Mouse (Mus musculus): ENCODE measurements around the gene Trpm2. TPM values are rescaled to one million over a fixed set of nuclear protein-coding genes. Genes with fewer than 3 reads are reported as not detected.

The Trpm2 gene
- polyA plus RNA-seq, 1 experiment from 2014 or later: 2.2 TPM

DNA sequence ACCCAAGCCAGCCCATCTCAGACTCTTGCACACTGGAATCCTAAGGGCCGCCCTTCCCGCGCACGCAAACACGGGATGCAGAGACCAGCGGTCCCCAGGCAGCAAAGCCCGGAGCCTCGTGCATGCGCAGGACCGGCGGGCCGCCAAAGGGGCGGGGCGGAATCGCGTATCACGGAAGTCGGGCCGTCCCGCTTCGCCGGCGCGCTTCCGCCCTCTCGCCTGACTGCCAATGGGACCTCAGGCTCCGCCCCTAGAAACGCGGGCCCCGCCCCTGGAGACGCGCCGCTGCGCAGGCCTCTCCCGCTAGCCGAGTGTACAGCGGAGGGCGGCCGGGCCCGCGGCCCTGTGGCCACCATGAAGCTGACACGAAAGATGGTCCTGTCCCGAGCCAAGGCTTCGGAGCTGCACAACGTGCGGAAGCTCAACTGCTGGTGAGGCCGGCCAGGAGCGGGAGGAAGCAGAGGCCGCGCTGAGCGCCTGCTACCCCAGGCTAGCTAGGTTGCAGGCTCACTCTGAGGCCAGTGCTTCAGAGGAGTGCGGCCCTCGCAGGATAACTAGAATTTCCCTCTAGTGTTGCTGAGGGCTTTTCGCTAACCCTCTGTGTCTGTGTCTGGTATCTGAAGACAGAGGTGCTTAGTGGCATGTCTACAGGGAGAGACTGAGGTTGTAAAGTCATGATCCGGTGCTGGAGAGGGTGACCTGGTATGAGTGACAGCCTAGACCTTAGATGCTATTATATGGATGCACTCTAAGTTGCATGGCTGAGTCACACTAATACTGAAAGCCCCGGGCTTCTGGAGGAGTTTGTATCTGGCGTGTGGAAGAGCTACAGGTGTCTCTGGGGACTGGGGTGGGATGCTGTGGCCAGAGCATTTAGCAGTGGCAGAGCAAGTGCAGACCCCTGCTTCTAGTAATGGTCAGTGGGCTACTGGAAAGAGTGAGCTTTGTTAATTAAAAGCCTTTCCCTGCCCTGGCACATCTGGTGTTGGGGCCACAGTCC lies 8.3 kb upstream of the Trpm2 start, which contains the start of gene 1810043G02Rik:
Gene 1810043G02Rik (plus strand): TSS at position 174 of the 1,000 bp plus-strand sequence.
- Histone ChIP-seq H3K36me3 (replicated peaks) (no peaks in the 10 kb centered on the region), H3K9me3 (replicated peaks) (no peaks in the 10 kb centered on the region), H3K27me3 (no peaks in the 10 kb centered on the region; the same call in 1 of the 2 replicates), H3K4me1 (replicated peaks) (peaks cover 15% of the 10 kb centered on the region), H3K9ac (peak within 1 kb of the TSS; percentile 71), H3K27ac (replicated peaks) (no peak within 1 kb of the TSS; the same call in 1 of the 2 replicates), H3K4me2 (peak within 1 kb of the TSS; percentile 92), H3K4me3 (replicated peaks) (peak within 1 kb of the TSS; percentile 66)
- ATAC-seq (ENCODE audit: insufficient read depth): peak; percentile 96
- 2% methylated on average over 57 of the region's 57 CpGs for WGBS (ENCODE audit: insufficient replicate concordance)

DNA sequence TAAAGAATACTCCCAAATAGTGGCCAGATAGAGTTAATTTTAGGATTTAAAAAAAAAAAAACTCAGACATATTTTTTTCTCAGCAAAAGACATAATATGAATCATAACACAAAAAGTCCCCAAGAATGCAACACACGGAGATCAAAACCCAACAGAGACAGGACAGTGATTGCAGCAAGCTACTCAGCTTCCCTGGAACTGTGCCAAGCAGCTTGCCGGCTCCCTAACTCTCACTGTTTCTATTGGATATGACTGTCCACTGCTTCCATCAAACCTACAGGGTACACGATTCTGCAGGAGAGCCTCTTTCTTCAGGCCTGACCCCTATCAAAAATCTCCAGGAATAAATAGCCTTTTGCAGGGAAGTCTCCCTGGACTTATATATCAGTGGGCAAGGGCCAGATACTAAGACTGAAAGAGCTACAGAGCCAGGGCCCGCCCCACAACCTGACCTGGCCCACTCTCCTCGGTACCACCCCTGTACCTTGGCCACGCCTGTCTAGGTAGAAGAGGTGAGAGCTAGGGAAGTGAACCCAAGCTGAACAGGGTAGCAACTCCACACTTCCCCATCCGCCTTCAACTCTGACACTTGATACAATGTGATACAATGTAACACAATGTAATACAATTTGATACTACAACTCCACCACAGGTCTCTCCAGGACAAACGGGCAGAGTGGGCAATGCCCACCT lies 6.2 kb upstream of the Trpm2 start:
- H3K9me3 ChIP-seq (replicated peaks): no peaks in the 10 kb centered on the region
- no peaks in the 10 kb centered on the region for H3K36me3 ChIP-seq (replicated peaks)
- no peak overlapping the region for H3K4me2 ChIP-seq
- ATAC-seq (ENCODE audit: insufficient read depth): no peak
- H3K9ac ChIP-seq: no peak overlapping the region
- H3K4me3 ChIP-seq (replicated peaks): no peak overlapping the region
- no peak overlapping the region for H3K27ac ChIP-seq (replicated peaks)
- H3K4me1 ChIP-seq (replicated peaks): peaks cover 15% of the 10 kb centered on the region
- H3K27me3 ChIP-seq: no peaks in the 10 kb centered on the region; the same call in 1 of the 2 replicates
- 48% methylated on average over 8 of the region's 8 CpGs for WGBS (ENCODE audit: insufficient replicate concordance)

DNA sequence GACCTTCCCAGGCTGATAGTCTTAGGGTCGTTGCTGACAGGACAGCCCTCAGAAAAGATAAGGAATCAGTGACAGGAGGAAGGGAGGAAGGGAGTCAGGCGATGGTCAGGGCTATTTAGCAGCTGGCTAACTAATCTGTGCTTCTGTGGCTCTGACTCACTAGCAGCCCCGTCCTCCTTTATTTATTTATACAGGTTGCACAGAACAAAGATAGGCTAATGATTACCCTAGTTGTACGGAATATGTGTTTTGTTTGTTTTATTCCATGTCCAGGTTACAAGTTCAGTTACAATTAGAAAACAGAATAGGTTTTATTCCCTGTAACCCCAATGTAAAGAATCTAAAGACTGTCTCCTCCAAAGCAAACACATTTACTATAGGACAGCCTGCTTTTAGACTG lies 5.3 kb upstream of the Trpm2 start:
- Histone ChIP-seq H3K4me3 (replicated peaks) (no peak overlapping the region), H3K27ac (replicated peaks) (no peak overlapping the region), H3K4me1 (replicated peaks) (peaks cover 15% of the 10 kb centered on the region), H3K9me3 (replicated peaks) (no peaks in the 10 kb centered on the region), H3K36me3 (replicated peaks) (no peaks in the 10 kb centered on the region), H3K9ac (no peak overlapping the region), H3K27me3 (peaks cover 7% of the 10 kb centered on the region), H3K4me2 (no peak overlapping the region)
- ATAC-seq (ENCODE audit: insufficient read depth): no peak
- 12% methylated on average over 4 of the region's 4 CpGs for WGBS (ENCODE audit: insufficient replicate concordance)

DNA sequence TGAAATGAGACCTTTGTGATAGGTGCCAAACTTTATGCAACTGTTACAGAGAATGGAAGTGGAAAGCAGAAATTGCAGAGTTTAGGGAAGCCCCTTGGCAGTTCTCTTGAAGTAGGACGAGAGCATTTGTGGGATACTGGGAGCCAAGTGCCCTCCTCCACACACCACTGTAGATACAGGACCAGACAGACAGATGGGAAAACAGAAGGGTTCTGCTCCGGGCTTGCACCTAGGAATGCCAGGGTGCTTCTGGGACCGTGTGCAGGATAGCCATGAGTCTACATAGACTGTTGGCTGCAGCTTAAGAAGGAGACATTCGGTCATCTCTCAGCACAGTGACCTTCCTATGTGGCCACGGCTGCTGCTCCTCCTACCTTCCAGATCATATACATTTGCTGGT lies 4.4 kb upstream of the Trpm2 start:
- Histone ChIP-seq H3K27me3 (peaks cover 15% of the 10 kb centered on the region), H3K9ac (no peak overlapping the region), H3K36me3 (replicated peaks) (no peaks in the 10 kb centered on the region), H3K9me3 (replicated peaks) (no peaks in the 10 kb centered on the region), H3K4me3 (replicated peaks) (no peak overlapping the region), H3K27ac (replicated peaks) (no peak overlapping the region), H3K4me1 (replicated peaks) (peaks cover 18% of the 10 kb centered on the region), H3K4me2 (no peak overlapping the region)
- ATAC-seq (ENCODE audit: insufficient read depth): no peak
- WGBS (ENCODE audit: insufficient replicate concordance): 51% methylated on average over 5 of the region's 5 CpGs

DNA sequence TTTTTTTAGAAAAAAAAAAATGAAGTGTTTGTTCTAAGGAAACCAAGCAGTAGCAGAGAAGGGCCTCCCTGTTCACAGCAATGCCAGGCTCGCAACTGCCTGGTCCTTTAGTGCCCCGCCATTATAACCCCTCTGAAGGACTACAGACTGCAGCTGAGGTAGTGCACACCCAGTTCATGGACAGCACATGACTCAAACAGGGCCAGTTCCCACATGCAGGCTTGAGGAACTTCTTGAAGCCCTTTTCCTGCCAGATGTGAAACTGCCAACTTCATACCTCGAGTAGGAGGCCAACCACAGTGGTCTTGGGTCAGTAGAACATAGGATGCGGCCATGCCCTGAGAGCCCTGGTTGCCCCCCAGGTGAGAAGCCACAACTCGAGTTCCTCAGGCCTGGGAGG lies 4.0 kb upstream of the Trpm2 start:
- Histone ChIP-seq H3K36me3 (replicated peaks) (no peaks in the 10 kb centered on the region), H3K4me1 (replicated peaks) (peaks cover 22% of the 10 kb centered on the region), H3K27ac (replicated peaks) (no peak overlapping the region), H3K4me2 (no peak overlapping the region), H3K9me3 (replicated peaks) (no peaks in the 10 kb centered on the region), H3K4me3 (replicated peaks) (no peak overlapping the region), H3K27me3 (peaks cover 20% of the 10 kb centered on the region), H3K9ac (no peak overlapping the region)
- 39% methylated on average over 5 of the region's 5 CpGs for WGBS (ENCODE audit: insufficient replicate concordance)
- no peak for ATAC-seq (ENCODE audit: insufficient read depth)

DNA sequence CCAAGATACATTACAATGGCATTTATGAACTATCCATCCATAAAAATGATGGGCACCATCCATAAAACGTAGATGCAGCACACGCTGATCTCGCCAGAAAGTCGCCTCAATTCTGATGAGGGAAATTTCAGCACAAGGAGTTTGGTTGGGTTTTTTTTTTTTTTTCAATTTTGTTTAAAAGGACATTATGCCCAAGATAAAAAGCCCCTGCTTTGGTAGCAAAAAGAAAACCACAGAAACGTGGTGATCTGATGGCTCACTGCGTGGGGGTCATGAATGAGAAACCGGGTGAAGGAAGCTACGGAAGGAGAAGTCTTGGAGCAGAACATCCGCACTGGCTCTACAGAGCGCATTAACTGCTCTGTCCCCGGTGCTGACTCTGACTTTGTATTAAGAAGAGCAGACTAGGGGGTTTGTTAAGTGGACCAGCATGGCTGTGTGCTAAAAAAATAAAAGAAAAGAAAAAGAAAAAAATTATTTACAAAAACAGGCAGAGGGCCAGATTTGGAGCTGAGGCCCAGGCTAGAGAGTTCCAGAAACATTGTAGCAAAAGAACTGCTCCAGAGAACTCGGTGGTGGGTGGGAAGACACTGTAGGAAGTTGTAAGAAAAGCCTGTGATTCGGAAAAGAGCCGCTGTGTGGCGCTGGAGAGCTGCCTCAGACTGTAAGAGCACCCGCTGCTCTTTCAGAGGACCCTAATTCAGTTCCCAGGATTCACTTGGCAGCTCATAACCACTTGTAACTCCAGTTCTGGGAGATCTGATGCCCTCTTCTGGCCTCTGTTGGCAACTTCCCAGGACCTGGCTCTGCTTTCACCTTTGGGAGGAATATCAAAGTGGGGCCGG lies 1.6 kb upstream of the Trpm2 start:
- Histone ChIP-seq H3K36me3 (replicated peaks) (no peaks in the 10 kb centered on the region), H3K4me3 (replicated peaks) (no peak overlapping the region), H3K4me2 (no peak overlapping the region), H3K27me3 (peaks cover 38% of the 10 kb centered on the region), H3K9ac (no peak overlapping the region), H3K4me1 (replicated peaks) (peaks cover 7% of the 10 kb centered on the region; the same call in 1 of the 2 replicates), H3K27ac (replicated peaks) (no peak overlapping the region), H3K9me3 (replicated peaks) (no peaks in the 10 kb centered on the region)
- ATAC-seq (ENCODE audit: insufficient read depth): no peak
- 42% methylated on average over 17 of the region's 17 CpGs for WGBS (ENCODE audit: insufficient replicate concordance)

DNA sequence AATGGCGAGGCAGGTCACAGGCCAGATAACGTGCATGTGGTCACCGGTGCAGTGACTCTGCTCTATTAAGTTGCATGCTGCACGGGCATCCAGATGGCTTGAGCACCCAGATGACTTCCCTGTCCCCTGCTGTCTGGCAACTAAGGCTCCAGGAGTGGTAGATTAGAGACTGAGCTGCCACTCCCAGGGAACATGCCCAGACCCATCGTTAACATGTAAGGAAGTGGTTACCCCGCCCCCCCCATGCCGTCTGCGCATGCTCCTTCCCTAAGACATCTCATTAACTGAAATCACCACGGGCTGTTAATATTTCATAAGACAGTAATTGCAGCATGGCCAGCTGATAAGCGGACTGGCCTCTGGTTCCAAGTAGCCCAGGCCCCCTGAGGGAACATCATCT lies 828 bp upstream of the Trpm2 start:
- H3K4me3 ChIP-seq (replicated peaks): no peak overlapping the region
- H3K4me2 ChIP-seq: no peak overlapping the region
- no peaks in the 10 kb centered on the region for H3K9me3 ChIP-seq (replicated peaks)
- H3K4me1 ChIP-seq (replicated peaks): peaks cover 7% of the 10 kb centered on the region; the same call in 1 of the 2 replicates
- no peak overlapping the region for H3K27ac ChIP-seq (replicated peaks)
- no peaks in the 10 kb centered on the region for H3K36me3 ChIP-seq (replicated peaks)
- H3K27me3 ChIP-seq: peaks cover 41% of the 10 kb centered on the region
- no peak for ATAC-seq (ENCODE audit: insufficient read depth)
- no peak overlapping the region for H3K9ac ChIP-seq
- 21% methylated on average over 10 of the region's 10 CpGs for WGBS (ENCODE audit: insufficient replicate concordance)

DNA sequence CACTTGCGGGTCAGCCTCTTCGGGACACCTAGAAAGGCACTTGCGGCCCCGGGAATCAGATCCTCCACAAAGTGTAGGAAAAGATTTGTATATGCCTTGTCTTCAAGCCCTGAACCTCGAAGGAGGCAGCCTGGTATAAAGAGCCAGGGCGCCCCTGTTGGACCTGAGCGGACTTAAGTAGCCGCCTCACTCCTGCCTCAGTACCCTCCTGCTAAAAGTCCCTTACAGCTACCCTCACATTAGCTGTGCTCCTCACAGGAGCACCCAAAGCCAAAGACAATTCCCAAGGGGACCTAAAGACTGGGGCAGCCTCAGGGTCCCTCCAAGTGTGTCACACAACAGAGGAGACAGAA lies 414 bp downstream of the Trpm2 start:
- no peak for ATAC-seq (ENCODE audit: insufficient read depth)
- H3K27ac ChIP-seq (replicated peaks): no peak overlapping the region
- peaks cover 7% of the 10 kb centered on the region; the same call in 1 of the 2 replicates for H3K4me1 ChIP-seq (replicated peaks)
- 11% methylated on average over 8 of the region's 8 CpGs for WGBS (ENCODE audit: insufficient replicate concordance)
- H3K4me3 ChIP-seq (replicated peaks): peak overlapping the region; percentile 12; the same call in 1 of the 2 replicates
- H3K36me3 ChIP-seq (replicated peaks): no peaks in the 10 kb centered on the region
- H3K9ac ChIP-seq: no peak overlapping the region
- H3K27me3 ChIP-seq: peaks cover 41% of the 10 kb centered on the region
- H3K4me2 ChIP-seq: peak overlapping the region; percentile 41
- no peaks in the 10 kb centered on the region for H3K9me3 ChIP-seq (replicated peaks)

DNA sequence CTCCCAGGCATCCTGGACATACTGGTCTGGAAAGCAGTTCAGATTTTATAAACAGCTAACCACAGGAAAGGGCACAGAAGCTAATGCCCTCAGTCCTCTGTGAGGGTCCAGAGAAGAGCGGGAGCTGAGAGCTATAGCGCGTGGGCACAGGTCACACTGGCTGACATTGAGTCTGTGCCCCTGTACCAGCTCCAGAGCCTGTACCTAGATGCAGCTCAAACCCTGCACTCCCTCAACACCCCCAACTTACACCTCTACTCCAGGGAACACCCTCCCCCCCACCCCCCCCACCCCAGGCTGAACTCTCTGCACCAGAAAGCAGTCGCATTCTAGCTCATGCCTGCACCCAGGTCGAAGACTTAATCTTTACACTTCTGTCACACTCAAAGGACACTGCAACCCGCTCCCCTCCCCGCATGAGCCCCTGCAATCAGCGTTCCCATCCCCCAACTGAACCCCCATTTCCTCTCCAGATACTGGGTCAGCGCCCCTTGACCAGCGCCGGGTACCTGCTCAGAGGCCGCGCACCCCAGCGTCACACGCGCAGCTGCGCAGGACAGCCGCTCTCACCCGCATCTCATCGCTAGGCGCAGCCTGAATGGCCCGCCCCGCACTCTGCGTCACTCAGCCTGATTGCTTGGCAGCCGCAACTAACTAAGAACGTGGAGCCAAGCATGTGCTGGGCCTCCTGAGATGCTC lies 940 bp downstream of the Trpm2 start:
- Histone ChIP-seq H3K4me3 (replicated peaks) (peak overlapping the region; percentile 12), H3K27ac (replicated peaks) (no peak overlapping the region), H3K9me3 (replicated peaks) (no peaks in the 10 kb centered on the region), H3K4me1 (replicated peaks) (peaks cover 7% of the 10 kb centered on the region; the same call in 1 of the 2 replicates), H3K4me2 (peak overlapping the region; percentile 41), H3K36me3 (replicated peaks) (no peaks in the 10 kb centered on the region), H3K9ac (no peak overlapping the region), H3K27me3 (peaks cover 41% of the 10 kb centered on the region)
- WGBS (ENCODE audit: insufficient replicate concordance): 5% methylated on average over 26 of the region's 26 CpGs
- no peak for ATAC-seq (ENCODE audit: insufficient read depth)

DNA sequence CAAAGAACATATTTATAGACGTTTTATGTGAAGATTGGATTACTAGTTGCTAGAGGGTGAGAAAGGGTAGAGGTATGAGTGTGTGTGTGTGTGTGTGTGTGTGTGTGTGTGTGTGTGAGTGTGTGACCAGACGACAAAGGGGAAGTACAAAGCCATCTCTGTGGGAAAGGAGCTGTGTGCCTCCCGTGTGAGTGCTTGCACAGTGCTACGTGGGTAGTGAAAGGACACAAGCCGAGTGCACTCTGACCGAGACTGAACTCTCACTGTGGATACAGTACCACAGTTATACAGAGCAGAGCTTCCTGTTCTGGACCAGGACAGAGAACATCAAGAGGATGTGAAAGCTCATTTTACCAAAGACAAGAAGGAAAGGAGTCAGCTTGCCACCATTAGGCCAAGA lies 6.4 kb downstream of the Trpm2 start:
- H3K36me3 ChIP-seq (replicated peaks): no peaks in the 10 kb centered on the region
- no peak overlapping the region for H3K4me2 ChIP-seq
- no peak overlapping the region for H3K9ac ChIP-seq
- H3K9me3 ChIP-seq (replicated peaks): no peaks in the 10 kb centered on the region
- WGBS (ENCODE audit: insufficient replicate concordance): 31% methylated on average over 6 of the region's 6 CpGs
- ATAC-seq (ENCODE audit: insufficient read depth): peak; percentile 62; the same call in 1 of the 2 replicates
- peaks cover 5% of the 10 kb centered on the region; the same call in 1 of the 2 replicates for H3K4me1 ChIP-seq (replicated peaks)
- H3K4me3 ChIP-seq (replicated peaks): no peak overlapping the region
- no peak overlapping the region for H3K27ac ChIP-seq (replicated peaks)
- peaks cover 17% of the 10 kb centered on the region for H3K27me3 ChIP-seq
